Mouse (Mus musculus) lung, postnatal 25 days (tissue): Measurements from ENCODE around the gene Ss18l2.
A peak's percentile ranks its signal among the peaks of the same experiment; 100 is the strongest.

Source experiments
- DNase-seq: peaks from one replicate; pipeline ENCODE4 v3.0.0; 2022; ENCODE audit warnings: low spot score

The Ss18l2 gene

GRCm38 (mm10) chr9:121704261-121704645 lies 5.9 kb upstream of the Ss18l2 start:
- no peak for DNase-seq

- DNase-seq, result peak; percentile 92
Measured at GRCm38 (mm10) chr9:121704646-121705625, 5.2 kb upstream of the Ss18l2 start, which contains the start of gene Sec22c. Sec22c (minus strand) TSS chr9:121705490.

DNA sequence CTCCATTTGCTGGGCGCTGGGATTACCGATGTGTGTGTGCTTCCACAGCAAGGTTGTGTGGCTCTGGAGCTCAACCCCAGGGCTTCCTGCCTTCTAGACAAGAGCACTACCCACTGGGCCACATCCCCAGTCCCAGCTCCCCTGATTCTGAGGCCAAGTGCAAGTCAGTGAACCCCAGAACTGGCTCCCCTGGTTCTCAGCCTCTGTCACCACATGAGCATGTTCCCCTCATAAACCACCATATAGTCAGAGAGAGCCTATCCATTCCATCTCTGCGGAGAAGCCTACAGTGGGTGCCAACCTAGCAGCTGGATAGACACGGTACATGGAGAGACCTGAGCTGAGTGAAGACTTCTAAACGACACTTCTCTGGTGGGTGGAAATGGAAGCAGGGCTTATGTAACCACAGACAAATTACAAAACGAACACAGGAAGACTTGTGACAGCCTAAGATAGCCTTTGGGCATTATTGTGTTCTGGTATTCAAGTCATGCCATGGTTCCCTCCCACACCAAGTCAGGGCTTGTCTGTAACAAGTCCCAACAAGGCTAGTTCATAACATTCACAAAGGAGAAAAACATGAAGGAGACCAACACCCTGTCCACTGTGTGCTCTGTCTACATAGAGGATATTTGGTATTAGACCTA lies 4.0 kb upstream of the Ss18l2 start:
- DNase-seq, result no peak

GRCm38 (mm10) chr9:121707801-121708200 lies 2.3 kb upstream of the Ss18l2 start:
- DNase-seq, result no peak

DNA sequence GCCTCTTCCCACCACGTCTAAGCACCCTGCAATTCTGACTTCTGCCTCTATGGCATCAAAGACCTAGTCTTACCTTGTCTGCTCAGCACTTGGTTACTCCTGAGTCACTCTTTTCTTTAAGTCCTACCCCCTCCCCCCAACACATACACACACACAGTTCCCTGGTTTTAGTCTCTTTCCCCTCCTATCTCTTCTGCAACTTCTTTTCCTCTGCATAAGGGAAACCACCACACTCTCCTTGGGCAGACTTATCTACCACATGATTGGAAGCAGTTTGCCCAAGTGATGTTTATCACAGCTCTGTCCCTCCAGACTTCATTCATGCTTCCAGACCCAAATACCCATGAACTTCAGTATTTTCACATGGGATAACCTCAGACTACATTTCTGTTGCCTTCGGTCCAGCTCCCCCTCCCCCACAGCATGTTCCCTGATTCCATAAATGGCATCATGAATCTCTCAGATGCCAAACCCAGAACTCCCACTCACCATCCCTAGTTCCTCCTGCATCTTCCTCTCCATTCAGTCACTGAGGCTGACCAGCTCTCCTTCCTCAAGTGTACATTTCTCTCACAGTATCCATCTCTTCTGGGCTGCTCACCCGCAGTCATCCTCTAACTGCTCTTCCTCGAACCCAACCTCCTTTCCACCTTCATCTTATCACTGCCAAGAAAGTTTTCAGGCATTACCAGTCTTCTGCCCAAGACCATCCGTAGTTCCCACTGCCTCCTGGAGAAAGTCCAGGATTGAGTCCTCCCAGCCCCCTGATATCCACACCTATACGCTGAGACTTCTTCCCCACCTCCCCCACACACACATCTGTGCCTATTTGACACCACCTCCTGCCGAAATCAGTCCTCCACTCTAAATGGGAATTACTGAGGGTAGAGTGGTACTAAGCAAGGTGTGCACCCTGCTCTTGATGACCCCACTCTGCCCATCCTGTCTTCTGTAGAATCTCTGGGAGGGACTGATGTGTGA lies 1.3 kb upstream of the Ss18l2 start:
- DNase-seq, result no peak

DNA sequence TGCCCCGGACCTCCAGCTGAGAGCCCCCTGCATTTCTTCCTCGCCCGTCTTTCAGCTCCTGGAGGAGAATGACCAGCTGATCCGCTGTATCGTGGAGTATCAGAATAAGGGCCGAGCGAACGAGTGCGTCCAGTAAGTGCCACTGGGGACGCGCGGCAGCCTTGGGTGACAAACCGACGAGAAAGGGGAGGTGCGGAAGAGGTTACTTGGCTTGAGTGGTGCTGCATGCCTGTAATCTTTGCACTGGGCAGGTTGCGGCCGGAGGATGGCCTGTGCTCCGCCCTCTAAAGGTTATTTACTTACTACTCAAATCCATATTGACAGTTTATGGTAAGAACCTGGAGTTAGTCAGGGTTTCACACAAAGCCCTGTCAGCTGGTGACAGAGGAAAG lies 451 bp downstream of the Ss18l2 start:
- DNase-seq, result no peak

GRCm38 (mm10) chr9:121717048-121717447 lies 6.9 kb downstream of the Ss18l2 start:
- no peak for DNase-seq

DNA sequence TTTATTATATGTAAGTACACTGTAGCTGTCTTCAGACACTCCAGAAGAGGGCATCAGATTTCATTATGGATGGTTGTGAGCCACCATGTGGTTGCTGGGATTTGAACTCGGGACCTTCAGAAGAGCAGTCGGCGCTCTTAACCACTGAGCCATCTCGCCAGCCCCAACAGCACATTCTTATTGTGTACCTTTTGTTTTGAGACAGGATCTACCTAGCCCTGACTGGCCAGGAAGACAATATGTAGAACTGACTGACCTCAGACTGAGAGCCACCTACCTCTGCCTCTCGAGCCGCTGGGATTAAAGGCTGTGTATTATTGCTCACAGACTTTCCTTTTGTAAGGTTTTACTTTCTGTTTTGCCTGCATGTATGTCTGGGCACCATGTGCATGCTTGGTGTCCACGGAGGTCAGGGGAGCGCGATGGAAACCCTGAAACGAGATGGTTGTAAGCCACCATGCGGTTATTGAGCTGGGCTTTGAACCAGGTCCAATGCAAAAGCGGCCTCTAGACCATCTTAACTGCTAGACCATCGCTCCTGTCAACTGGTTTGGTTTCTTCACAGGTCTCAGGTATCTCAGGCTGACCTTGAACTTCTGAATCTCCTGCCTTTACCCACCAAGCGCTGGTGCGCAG lies 8.1 kb downstream of the Ss18l2 start:
- no peak for DNase-seq

- DNase-seq, result peak; percentile 99
Measured at GRCm38 (mm10) chr9:121718792-121719318, 8.7 kb downstream of the Ss18l2 start, which contains the start of gene Nktr. Nktr (plus strand) TSS chr9:121719169.

- DNase-seq, result no peak
Measured at GRCm38 (mm10) chr9:121719347-121720331, 9.5 kb downstream of the Ss18l2 start.

- no peak for DNase-seq
Measured at GRCm38 (mm10) chr9:121740490-121740889, 30.4 kb downstream of the Ss18l2 start.

DNA sequence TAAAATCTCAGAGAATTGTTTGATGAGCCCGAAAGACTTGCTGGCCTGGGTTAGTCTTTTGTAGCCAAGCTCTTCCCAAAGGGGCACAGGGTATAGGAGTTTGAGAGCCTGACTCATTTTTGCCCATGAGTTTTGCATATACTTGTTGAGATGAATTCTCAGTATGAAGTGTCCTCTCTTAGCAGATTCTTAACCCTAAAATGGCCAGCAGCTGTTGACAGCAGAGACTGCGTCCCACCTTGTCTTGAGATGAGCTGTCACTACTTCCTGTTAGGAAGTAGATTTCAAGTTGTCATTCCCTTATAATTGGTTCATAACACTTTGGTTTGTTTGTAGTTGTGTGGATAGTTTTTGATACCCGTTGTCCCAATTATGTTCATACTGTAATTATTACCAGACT lies 31.0 kb downstream of the Ss18l2 start:
- DNase-seq, result no peak

DNA sequence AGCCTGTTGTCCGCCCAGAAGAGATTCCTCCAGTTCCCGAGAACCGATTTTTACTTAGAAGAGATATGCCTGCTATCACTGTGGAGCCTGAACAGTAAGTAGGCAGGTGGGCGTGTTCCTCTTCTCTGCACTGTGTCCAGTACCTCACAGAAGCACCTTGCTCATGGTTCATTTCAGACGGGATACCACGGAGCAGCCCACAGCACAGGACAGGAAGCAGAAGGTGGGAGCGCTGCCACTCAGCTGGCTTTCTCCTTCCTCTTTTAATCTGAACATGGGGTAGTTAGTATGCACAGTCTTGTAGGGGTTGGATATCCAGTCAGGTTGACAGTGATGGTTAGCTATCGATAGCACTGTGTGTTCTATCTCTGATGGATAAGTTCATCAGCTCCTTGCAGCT lies 33.9 kb downstream of the Ss18l2 start:
- DNase-seq, result no peak

DNA sequence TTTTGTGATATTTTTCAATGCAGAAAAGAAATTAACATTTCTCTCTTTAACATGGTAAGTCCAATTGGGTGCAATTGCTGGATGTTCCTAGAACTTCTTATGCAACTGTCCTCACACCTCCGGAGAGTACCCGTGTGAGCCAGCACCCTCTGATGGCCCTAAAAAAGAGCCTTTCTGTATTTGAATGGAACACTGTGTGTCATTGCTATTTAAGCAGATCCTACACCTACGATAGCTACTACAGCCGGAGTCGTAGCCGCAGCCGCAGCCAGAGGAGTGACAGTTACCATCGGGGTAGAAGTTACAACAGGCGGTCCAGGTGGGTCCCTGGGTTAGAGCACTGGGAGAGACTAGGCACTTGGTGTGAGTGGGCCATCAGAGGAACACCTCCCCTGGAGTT lies 42.6 kb downstream of the Ss18l2 start:
- no peak for DNase-seq

DNA sequence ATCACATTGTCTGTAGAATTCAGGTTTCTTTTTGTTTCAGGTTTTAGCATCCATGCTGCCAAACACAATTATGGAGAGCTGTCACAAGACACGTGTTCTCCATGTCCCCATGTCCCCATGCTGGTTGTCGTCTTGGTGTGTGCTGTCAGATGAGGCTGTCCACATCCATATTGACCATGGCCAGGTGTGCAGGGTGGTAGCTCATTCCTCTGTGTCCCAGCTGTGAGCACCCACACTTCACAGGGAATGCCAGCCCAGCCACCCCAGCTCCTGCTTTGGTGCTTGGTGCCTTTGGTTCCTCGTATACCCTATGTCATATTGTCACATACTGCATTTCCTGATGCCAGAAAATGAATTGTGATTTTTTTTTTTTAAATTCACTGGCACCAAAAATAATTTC lies 44.5 kb downstream of the Ss18l2 start:
- DNase-seq, result no peak

- no peak for DNase-seq
Measured at GRCm38 (mm10) chr9:121756785-121757184, 46.7 kb downstream of the Ss18l2 start.

DNA sequence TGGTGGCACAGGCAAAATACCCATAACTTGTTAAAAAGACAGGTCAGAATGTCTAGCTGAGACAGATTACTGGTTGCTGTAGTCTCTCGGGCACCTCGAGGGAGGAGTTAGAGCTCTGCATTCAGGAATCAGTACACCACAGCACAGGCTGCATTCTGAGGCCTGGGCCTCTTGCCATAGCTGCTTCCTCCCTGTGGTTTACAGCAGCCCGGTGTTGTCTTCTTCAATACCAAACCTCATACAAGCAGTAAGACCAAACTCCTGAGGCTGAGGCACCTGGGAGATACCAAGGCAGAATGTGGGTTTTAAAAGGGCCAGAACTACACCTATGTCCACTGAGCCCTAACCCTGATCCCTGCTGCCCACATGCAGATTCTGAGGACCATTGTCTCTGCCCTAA lies 47.3 kb downstream of the Ss18l2 start:
- no peak for DNase-seq

DNA sequence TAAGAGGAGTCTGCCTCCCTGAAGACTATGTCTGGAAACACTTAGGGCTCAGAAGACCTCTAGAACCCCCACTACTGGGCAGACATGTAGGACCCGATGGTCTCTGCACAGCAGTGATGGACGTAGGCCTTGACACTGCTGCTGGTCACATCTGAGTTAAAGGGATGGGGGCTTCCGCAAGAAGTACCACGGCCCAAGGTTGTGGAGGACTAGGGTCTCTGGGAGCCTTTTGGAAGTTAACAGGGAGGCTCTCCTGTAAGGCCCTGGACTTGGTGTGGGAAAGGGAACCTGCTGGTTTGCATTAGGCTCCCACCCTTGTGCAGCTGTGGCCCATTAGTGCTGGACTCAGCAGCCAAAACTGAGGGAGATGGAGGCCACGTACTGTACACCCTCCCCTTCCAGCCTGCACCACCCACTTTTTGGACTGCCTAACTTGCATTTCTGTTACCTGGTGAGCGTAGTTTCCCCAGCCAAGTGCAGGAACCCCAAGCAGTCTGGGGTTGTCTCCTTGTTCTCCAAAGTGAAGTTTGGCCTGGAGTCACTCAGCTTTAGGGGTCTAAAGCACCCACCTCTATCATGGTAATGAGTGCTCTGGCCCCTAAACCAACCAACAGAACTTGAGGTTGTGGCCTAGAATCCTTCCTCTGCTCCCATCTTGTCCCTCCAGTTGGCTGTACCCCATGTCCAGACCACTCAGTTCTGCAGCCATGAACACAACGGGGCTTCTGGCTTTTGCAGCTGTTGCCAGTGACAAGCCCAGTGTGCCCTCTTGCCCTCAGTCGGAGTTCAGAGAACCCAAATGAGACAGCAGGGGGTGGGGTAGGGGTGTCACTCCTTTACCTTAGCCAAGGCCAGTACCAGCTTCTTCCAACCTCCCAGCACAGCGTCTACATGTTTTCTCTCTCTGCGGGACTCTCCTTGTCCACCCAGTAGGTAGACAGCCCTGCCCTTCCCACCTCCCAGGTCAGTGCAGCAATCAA lies 48.0 kb downstream of the Ss18l2 start:
- DNase-seq, result no peak
